18 mouse cellular contexts compared by ENCODE assay signal in the genomic region with DNA sequence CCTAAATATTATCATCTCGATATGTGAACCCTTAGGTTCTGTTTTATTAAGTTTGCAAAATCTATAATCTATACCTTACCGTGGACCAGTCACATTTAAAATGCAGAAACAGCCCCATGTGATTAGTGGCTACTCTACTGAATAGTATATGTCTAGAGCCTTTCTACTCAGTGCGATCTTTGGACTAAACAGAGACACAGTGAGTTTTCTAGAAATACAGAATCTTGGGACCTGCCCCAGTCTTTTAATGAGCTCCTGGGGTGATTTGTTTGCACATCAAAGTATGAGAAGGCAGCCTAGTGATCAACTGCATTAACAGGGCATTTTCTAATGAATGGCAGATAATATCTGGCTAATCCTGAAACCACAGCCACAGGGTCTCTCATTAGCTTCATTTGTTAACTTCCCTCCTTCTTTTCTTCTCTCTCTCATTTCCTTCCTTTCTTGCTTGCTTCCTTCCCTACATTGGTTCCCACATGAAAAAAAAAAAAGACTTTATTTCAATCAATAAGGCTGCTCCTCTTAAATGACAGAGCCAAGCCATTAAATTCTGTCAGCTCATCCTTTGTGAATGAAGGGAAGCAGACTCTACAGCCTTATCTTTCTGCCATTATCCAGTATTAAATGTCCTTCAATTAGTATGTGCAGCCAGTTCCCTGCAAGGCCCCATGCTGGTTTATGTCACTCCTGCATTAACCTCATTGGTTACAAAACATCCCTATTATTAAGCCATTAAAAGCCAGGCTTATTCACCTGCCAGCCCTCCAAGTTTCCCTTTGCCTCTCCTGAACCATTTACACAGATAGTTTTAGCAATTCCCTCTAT.
DNase-seq lines count a peak whose midpoint lies in the region; ATAC-seq and TF ChIP-seq lines count a peak whose summit lies in the region.
"Had no signal": no experiment of that assay in that cellular context is flagged by ENCODE, and none has a peak within 500 bp of the region (broad histone marks: within the 10 kb centered on the region; RNA-seq: fewer than 3 reads in every experiment).

No protein-coding gene starts in this region.

- ATAC-seq in midbrain, embryonic 12.5 days (ENCODE audit: low FRiP score, low read depth): peak; percentile 54; the same call in 1 of the 2 replicates
- ATAC-seq in midbrain, embryonic 11.5 days (ENCODE audit: low FRiP score): no peak
- peak; percentile 65; the same call in 1 of the 2 replicates for ATAC-seq in forebrain, embryonic 14.5 days
- peak; percentile 50; the same call in 1 of the 2 replicates for ATAC-seq in neural tube, embryonic 15.5 days (ENCODE audit: low FRiP score)
- ATAC-seq in stomach, postnatal 0 days (ENCODE audit: low FRiP score, low TSS enrichment): no peak
- no peak for ATAC-seq in erythroblast, adult 5-6 weeks (replicated peaks; ENCODE audit: low FRiP score, poor library complexity, severe bottlenecking)
- ATAC-seq: liver, embryonic 12.5 days had no signal

- H3K36me3 ChIP-seq in midbrain, embryonic 12.5 days: no peaks in the 10 kb centered on the region
- H3K36me3 ChIP-seq in midbrain, embryonic 11.5 days (ENCODE audit: control insufficient read depth, insufficient read depth, low read length): no peaks in the 10 kb centered on the region
- no peaks in the 10 kb centered on the region for H3K36me3 ChIP-seq in forebrain, embryonic 14.5 days (ENCODE audit: control insufficient read depth, insufficient read depth, low read length)
- no peaks in the 10 kb centered on the region for H3K36me3 ChIP-seq in neural tube, embryonic 15.5 days
- H3K36me3 ChIP-seq in stomach, postnatal 0 days (ENCODE audit: control insufficient read depth, insufficient read depth, low read length): no peaks in the 10 kb centered on the region
- H3K36me3 ChIP-seq: heart, embryonic 10.5 days; kidney, embryonic 15.5 days; limb, embryonic 13.5 days; liver, embryonic 12.5 days had no signal

- TF ChIP-seq CTCF in brain, embryonic 14.5 days (IDR thresholded peaks at IDR 0.05; ENCODE audit: borderline replicate concordance, extremely low read depth, insufficient read depth, insufficient read length): no peak
- TF ChIP-seq CTCF in stomach, postnatal 0 days (IDR thresholded peaks at IDR 0.05; ENCODE audit: low read depth): no peak

- DNase-seq in midbrain, embryonic 11.5 days (ENCODE audit: low spot score, missing footprints): no peak
- DNase-seq in brain, embryonic 14.5 days (ENCODE audit: low read depth): peak; percentile 71
- peak; percentile 61 for DNase-seq in forebrain, embryonic 14.5 days (ENCODE audit: low spot score)
- DNase-seq in stomach, postnatal 0 days (ENCODE audit: low spot score): no peak
- DNase-seq: adrenal gland, postnatal 14 days; cerebellum, adult 9-10 months; kidney, adult 11 months; kidney, postnatal 4 days; lung, adult 18-20 months; lung, postnatal 10 days; thymus, postnatal 14 days had no signal

- 0 out of 2 replicates have a peak, but pooled peaks cover 3% of the 10 kb centered on the region for H3K4me1 ChIP-seq in midbrain, embryonic 12.5 days
- no peaks in the 10 kb centered on the region for H3K4me1 ChIP-seq in midbrain, embryonic 11.5 days (ENCODE audit: control insufficient read depth, insufficient read depth, low read length)
- H3K4me1 ChIP-seq in forebrain, embryonic 14.5 days (ENCODE audit: control insufficient read depth, insufficient read depth, low read length): no peaks in the 10 kb centered on the region; the same call in 1 of the 2 replicates
- 0 out of 2 replicates have a peak, but pooled peaks cover 2% of the 10 kb centered on the region for H3K4me1 ChIP-seq in neural tube, embryonic 15.5 days
- no peaks in the 10 kb centered on the region for H3K4me1 ChIP-seq in stomach, postnatal 0 days (replicated peaks; ENCODE audit: control insufficient read depth, insufficient read depth)
- H3K4me1 ChIP-seq: heart, embryonic 10.5 days; kidney, embryonic 15.5 days; limb, embryonic 13.5 days; liver, embryonic 12.5 days had no signal

- TF ChIP-seq POLR2A in brain, embryonic 14.5 days (IDR thresholded peaks at IDR 0.05; ENCODE audit: borderline replicate concordance, extremely low read depth, insufficient read depth, insufficient read length, poor library complexity, severe bottlenecking): no peak

- no peak overlapping the region for H3K4me3 ChIP-seq in midbrain, embryonic 12.5 days
- H3K4me3 ChIP-seq in midbrain, embryonic 11.5 days (ENCODE audit: low read depth, low read length): no peak overlapping the region
- no peak overlapping the region for H3K4me3 ChIP-seq in forebrain, embryonic 14.5 days (ENCODE audit: low read depth, low read length)
- no peak overlapping the region for H3K4me3 ChIP-seq in neural tube, embryonic 15.5 days (replicated peaks)
- H3K4me3 ChIP-seq in stomach, postnatal 0 days (ENCODE audit: low read depth, low read length): no peak overlapping the region
- H3K4me3 ChIP-seq: heart, embryonic 10.5 days; kidney, embryonic 15.5 days; limb, embryonic 13.5 days; liver, embryonic 12.5 days had no signal

- no peaks in the 10 kb centered on the region for H3K9me3 ChIP-seq in midbrain, embryonic 12.5 days
- H3K9me3 ChIP-seq in midbrain, embryonic 11.5 days (ENCODE audit: control insufficient read depth, low read length): no peaks in the 10 kb centered on the region
- no peaks in the 10 kb centered on the region for H3K9me3 ChIP-seq in forebrain, embryonic 14.5 days (replicated peaks; ENCODE audit: control insufficient read depth, low read length)
- H3K9me3 ChIP-seq in neural tube, embryonic 15.5 days (replicated peaks): no peaks in the 10 kb centered on the region
- H3K9me3 ChIP-seq in stomach, postnatal 0 days (ENCODE audit: control insufficient read depth, low read length): no peaks in the 10 kb centered on the region
- H3K9me3 ChIP-seq: heart, embryonic 10.5 days; kidney, embryonic 15.5 days; limb, embryonic 13.5 days; liver, embryonic 12.5 days had no signal

- 56% methylated on average over 3 of the region's 3 CpGs for WGBS in midbrain, embryonic 12.5 days
- 55% methylated on average over 3 of the region's 3 CpGs for WGBS in midbrain, embryonic 11.5 days
- 42% methylated on average over 3 of the region's 3 CpGs for WGBS in forebrain, embryonic 14.5 days
- WGBS in neural tube, embryonic 15.5 days: 63% methylated on average over 3 of the region's 3 CpGs
- 77% methylated on average over 3 of the region's 3 CpGs for WGBS in stomach, postnatal 0 days

- H3K27ac ChIP-seq in midbrain, embryonic 12.5 days (replicated peaks): no peak overlapping the region
- no peak overlapping the region for H3K27ac ChIP-seq in midbrain, embryonic 11.5 days (ENCODE audit: low read depth, low read length)
- no peak overlapping the region; the same call in 1 of the 2 replicates for H3K27ac ChIP-seq in forebrain, embryonic 14.5 days (ENCODE audit: low read depth, low read length)
- H3K27ac ChIP-seq in neural tube, embryonic 15.5 days (replicated peaks): no peak overlapping the region
- no peak overlapping the region for H3K27ac ChIP-seq in stomach, postnatal 0 days (replicated peaks)
- H3K27ac ChIP-seq: heart, embryonic 10.5 days; kidney, embryonic 15.5 days; limb, embryonic 13.5 days; liver, embryonic 12.5 days had no signal

- no peak overlapping the region for H3K4me2 ChIP-seq in midbrain, embryonic 12.5 days (replicated peaks)
- no peak overlapping the region for H3K4me2 ChIP-seq in midbrain, embryonic 11.5 days
- no peak overlapping the region for H3K4me2 ChIP-seq in forebrain, embryonic 14.5 days (ENCODE audit: low read length)
- no peak overlapping the region for H3K4me2 ChIP-seq in neural tube, embryonic 15.5 days
- H3K4me2 ChIP-seq in stomach, postnatal 0 days (replicated peaks; ENCODE audit: low read depth): no peak overlapping the region
- H3K4me2 ChIP-seq: kidney, embryonic 15.5 days; limb, embryonic 13.5 days; liver, embryonic 12.5 days had no signal

- TF ChIP-seq EP300 in stomach, postnatal 0 days (optimal IDR thresholded peaks at IDR 0.05): no peak

- peaks cover 29% of the 10 kb centered on the region for H3K27me3 ChIP-seq in midbrain, embryonic 12.5 days
- peaks cover 16% of the 10 kb centered on the region for H3K27me3 ChIP-seq in midbrain, embryonic 11.5 days (ENCODE audit: control insufficient read depth, insufficient read depth, low read length)
- H3K27me3 ChIP-seq in forebrain, embryonic 14.5 days (replicated peaks; ENCODE audit: control insufficient read depth, insufficient read depth, low read length): no peaks in the 10 kb centered on the region
- peaks cover 14% of the 10 kb centered on the region; the same call in 1 of the 2 replicates for H3K27me3 ChIP-seq in neural tube, embryonic 15.5 days (replicated peaks)
- no peaks in the 10 kb centered on the region for H3K27me3 ChIP-seq in stomach, postnatal 0 days (ENCODE audit: control insufficient read depth, insufficient read depth, low read length)

- no peak overlapping the region for H3K9ac ChIP-seq in midbrain, embryonic 12.5 days (replicated peaks)
- H3K9ac ChIP-seq in midbrain, embryonic 11.5 days (ENCODE audit: low read length): no peak overlapping the region
- no peak overlapping the region for H3K9ac ChIP-seq in forebrain, embryonic 14.5 days (ENCODE audit: low read length)
- H3K9ac ChIP-seq in neural tube, embryonic 15.5 days (replicated peaks): no peak overlapping the region
- H3K9ac ChIP-seq in stomach, postnatal 0 days (ENCODE audit: low read length): no peak overlapping the region
- H3K9ac ChIP-seq: kidney, embryonic 15.5 days; limb, embryonic 13.5 days; liver, embryonic 12.5 days had no signal

Comparison
In these comparisons a context has a peak if more than half of its experiments do, and no peak if none do; other contexts are left out.
1. ATAC-seq: peak in midbrain, embryonic 12.5 days (single experiment), forebrain, embryonic 14.5 days (single experiment) and neural tube, embryonic 15.5 days (single experiment); none in midbrain, embryonic 11.5 days (single experiment), stomach, postnatal 0 days (single experiment) and erythroblast, adult 5-6 weeks (single experiment).
2. DNase-seq: peak in brain, embryonic 14.5 days (single experiment) and forebrain, embryonic 14.5 days (single experiment); none in midbrain, embryonic 11.5 days (single experiment) and stomach, postnatal 0 days (single experiment).